Mouse (Mus musculus) liver, embryonic 13.5 days (tissue): ENCODE measurements around the gene Gstm7. TPM values are rescaled to one million over a fixed set of nuclear protein-coding genes. Genes with fewer than 3 reads are reported as not detected.

Source experiments
- polyA plus RNA-seq: library from polyadenylated mRNA; unstranded; fragments of >200 nt; fragmentation: Nextera tagmentation; extraction: Ambion mirVana; gene quantifications from 2 replicates; pipeline ENCODE4 v1.2.1, GENCODE M21; 2015

Gene Gstm7
- polyA plus RNA-seq, 1 experiment from 2014 or later, result 11.1 TPM

Other genes starting within 250 kb of the Gstm7 start
- gene Ahcyl1, start 235.3 kb downstream of the Gstm7 start, polyA plus RNA-seq, result 28.2 and 32.2 TPM in 2 replicates
- gene Csf1, start 171.3 kb downstream of the Gstm7 start, polyA plus RNA-seq, result 4.6 and 6.1 TPM in 2 replicates
- not detected in 2 replicates for gene Eps8l3, start 54.6 kb downstream of the Gstm7 start, polyA plus RNA-seq
- gene Gstm5, start 36.0 kb downstream of the Gstm7 start, polyA plus RNA-seq, result 148 and 158 TPM in 2 replicates
- gene Gstm6, start 11.9 kb upstream of the Gstm7 start, polyA plus RNA-seq, result 9.0 and 12.0 TPM in 2 replicates
- gene Gstm3, start 37.5 kb upstream of the Gstm7 start, polyA plus RNA-seq, result 11.4 and 11.8 TPM in 2 replicates
- gene Gstm2, start 54.6 kb upstream of the Gstm7 start, polyA plus RNA-seq, result 5.9 and 6.1 TPM in 2 replicates
- gene Gstm1, start 86.2 kb upstream of the Gstm7 start, polyA plus RNA-seq, result 264 and 265 TPM in 2 replicates
- 17.9 and 19.6 TPM in 2 replicates for gene Gstm4, start 113.1 kb upstream of the Gstm7 start, polyA plus RNA-seq
- gene Ampd2, start 154.8 kb upstream of the Gstm7 start, polyA plus RNA-seq, result 46.0 and 48.2 TPM in 2 replicates
- gene Gnat2, start 161.0 kb upstream of the Gstm7 start, polyA plus RNA-seq, result 2.6 and 3.1 TPM in 2 replicates
- 67.8 and 83.4 TPM in 2 replicates for gene Gnai3, start 214.3 kb upstream of the Gstm7 start, polyA plus RNA-seq
- gene Gpr61, start 223.1 kb upstream of the Gstm7 start, polyA plus RNA-seq, result not detected in 2 replicates